Mouse (Mus musculus): ENCODE results near the gene Hist1h2ao.

DNA sequence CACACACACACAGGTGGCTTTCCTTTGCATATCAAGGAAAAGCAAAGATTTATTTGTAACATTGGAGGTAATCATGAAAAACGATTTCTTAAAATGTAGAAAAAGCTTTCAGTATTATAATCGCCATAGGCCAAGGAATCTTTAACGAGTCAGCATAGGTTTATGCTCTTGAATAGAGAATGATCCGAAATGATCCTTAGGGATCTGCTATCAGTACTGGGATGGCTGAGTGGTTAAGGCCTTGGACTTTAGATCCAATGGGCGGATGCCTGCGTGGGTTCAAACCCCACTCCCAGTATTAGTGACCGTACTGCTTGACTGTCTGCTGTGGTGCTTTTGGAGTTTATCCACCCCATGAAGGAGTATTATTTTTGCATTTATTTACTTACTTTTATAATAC, 14.7 kb upstream of the Hist1h2ao start:
- no peak for TF ChIP-seq CTCF (IDR thresholded peaks at IDR 0.05)
- no peak for TF ChIP-seq POLR2A (IDR thresholded peaks at IDR 0.05; ENCODE audit: insufficient read depth, low read depth, low read length)
